Mouse (Mus musculus): ENCODE results near the gene Rtn4ip1.
"Not testable (repeated sequence)": the region's sequence is repeated elsewhere in the genome, so short reads cannot be mapped to it uniquely, and the experiment has no call there.

Rtn4ip1 gene

DNA sequence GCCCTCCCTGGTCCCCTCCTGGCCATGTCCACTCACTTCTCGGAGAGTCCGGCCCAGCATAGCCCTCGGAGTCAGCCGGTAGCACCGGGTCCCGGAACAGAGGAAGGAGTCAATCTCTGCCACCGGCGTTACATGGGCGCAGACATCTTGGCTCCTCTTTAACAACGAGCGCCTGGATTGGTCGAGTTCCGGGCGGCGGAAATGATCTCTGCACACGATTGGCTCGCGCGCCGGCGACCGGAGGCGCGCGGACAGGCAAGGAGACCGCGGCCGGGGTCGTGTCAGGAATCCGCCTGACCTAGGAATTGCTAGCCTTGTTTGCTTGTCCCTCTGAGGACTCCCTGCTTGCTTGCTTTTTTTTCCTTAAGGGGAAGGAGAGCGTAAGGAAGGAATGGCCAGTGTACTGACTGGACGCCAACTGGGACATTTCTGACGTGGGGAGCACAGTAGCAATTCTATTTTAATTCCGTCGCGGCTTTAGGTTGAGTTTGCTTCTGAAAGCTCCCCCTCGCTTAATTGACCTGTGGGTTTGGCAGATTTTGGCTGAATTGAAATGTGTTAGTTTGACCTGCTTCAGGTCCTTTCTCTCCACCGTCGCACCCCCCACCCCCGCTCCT is at the start of gene Rtn4ip1, which contains the start of gene Qrsl1:
TSS of gene Rtn4ip1 (plus strand) at position 230 of the 617 bp plus-strand sequence.
TSS of gene Qrsl1 (minus strand) at position 168 of the 617 bp plus-strand sequence.
- DNase-seq (ENCODE audit: low read depth, low spot score), result peak; percentile 97

DNA sequence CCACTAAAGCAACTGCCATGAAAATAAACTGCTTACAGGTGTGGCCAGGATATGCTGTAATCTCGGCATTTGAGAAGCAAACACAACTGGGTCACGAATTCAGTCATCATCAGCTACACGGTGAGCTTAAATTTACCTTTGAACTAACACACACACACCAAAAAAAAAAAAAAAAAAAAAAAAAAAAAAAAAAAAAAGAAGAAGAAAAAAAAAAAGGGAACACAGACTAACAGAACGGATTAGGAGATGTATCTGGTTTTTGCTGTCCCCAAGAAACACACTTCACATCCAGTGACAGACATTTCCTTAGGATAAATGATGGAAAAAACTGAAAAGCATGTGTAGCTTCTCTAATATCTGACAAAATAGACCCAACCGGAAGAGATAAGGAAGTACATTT is 49.7 kb upstream of the Rtn4ip1 start:
- DNase-seq (ENCODE audit: low read depth, low spot score), result no peak

DNA sequence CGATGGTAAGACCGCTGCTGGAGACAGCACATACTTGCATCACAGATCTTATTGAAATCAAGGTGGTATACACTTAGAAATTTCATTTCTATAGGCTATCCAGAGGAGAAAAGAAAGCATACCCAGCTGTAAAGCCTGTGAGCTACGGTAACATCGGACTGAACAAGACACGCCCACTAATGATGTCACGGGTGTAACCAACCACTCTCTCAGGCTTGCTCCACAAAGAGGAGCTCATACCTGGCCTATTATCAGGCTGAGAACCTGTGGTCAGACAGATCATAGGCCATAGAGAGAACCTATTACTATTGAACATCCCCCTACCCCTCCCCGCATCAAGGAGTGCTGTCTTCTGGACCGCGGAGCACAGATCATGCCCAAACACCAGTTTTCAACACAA is 45.7 kb upstream of the Rtn4ip1 start:
- DNase-seq (ENCODE audit: low read depth, low spot score), result no peak

DNA sequence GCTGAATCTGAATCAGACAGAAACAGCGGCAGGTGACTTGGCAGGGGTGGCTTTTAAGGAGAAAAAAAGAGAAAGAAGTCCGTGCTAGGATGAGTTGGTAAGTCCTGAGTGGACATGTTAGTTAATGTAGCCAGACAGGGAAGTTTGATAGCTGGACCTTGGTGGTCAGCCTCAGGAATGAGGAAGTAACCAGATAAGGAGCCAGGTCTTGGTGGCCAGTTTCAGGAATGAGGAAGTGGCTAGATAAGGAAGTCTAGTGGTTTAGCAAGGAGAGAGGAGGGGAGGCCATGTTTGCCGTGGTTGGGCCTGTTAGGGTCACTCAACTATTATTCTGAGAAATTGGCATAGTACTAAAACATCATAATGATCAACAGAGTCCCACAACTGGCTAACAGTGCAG is 45.3 kb upstream of the Rtn4ip1 start:
- peak; percentile 30 for DNase-seq (ENCODE audit: low read depth, low spot score)

DNA sequence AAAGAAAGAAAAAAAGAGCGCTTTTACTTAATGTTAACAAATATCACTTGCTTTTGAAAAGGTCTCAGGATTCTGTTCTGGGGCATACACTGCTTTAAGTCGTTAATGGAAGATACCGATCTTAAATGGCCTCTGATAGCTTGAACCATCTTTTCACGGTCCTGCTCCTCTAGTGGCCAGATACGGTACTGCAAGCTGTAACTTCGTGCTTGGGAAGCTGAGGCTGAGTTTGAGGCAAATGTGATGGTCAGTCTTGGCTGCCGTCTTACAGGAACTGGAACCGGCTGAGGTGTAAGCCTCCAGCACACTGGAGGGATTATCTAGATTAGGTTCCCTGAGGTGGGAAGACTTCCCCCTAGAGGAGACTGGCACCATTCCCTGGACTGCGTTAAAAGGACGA is 30.9 kb upstream of the Rtn4ip1 start:
- DNase-seq (ENCODE audit: low read depth, low spot score), result peak; percentile 17

DNA sequence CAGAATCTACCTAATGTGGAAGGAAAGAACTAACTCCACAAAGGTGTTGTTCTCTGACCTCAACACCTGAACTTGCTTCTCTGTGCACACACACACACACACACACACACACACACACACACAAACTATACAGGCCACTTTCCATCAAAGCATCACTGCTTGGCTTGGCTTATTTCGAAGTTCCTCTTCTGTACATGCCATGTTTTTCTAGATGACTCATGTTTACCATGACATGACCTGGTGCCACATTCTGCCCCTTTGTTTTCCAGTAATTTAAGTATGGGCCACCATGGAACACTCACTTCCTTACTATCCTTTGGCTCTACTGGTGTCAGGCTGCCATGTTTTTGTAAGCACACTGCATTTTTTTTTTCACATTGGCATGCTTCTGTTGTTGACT is 30.1 kb upstream of the Rtn4ip1 start:
- no peak for DNase-seq (ENCODE audit: low read depth, low spot score)

DNA sequence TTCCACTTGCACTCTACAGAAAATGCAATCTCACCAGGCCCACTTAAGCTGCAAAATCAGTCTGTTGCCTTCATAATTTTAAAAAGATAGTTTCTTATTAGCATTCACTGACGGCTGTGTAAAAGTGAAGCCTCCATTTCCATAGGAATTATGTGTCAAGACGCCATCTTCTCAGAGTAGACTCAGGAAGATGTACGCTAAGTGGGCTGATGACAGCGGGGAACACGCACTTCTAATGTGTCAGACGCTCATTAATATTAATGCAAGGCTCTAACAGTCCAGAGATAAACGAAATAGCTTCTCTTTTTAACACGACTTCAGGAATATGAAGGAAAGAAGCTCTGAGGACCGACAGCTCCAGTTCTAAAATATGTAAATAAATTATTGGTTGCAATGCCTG is 13.9 kb upstream of the Rtn4ip1 start:
- peak; percentile 14 for DNase-seq (ENCODE audit: low read depth, low spot score)

DNA sequence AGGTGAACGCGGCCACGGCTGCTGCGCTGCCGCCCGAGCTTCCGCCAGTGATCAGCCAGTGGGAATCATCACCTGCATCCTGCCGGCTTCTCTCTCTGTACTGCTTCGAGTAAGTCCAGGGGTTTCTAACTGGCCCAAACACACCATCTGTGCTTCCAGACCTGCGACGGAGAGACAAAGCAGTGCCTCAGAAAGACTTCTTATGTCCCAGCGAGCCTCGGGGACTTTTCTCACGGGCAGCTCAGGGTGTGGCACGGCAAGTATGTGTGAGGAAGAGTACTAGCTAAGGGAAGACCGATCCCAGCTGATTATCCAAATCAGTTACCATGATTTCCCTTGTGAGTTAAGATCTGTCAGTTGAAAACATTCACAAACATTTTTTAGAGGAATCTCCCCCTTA is 12.6 kb upstream of the Rtn4ip1 start:
- DNase-seq (ENCODE audit: low read depth, low spot score), result no peak

DNA sequence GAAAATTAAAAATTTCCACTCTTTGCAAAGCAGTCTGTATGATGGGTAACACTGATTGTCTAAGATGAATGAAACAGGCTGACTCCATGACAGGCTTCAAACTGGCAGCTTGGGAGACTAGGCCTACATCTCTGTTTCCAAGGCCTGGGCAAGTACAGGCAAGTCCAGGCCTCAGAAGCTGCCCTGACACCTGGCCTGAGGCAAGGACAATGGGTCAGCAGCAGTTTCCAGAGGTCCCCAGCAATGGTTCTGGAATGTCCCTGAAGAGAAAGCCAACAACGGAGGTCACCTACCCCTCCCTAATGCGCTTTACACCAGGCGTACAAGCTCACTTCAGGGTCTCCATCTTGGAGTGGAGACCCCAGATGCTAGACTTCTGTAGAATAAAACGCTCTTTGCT is 8.6 kb upstream of the Rtn4ip1 start:
- no peak for DNase-seq (ENCODE audit: low read depth, low spot score)

DNA sequence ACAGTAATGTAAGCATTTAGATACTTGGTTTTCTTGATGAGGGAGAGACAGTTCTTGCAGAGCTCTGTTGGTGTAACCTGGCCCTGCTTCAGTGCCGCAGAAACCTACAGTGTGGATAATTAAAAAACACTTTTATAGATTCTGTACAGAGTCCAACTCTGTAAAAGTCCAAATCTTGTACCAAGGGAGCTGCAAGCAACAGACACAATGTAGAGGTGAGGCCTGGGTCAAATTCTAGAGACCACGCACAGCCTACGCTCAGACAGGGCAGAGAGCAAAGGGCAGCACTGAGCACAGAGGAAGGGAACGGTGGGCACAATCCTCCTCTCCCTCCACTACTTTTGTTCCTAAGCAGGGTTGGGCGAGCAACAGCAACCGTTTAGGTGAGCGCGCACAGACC is 5.5 kb upstream of the Rtn4ip1 start:
- DNase-seq (ENCODE audit: low read depth, low spot score), result no peak

DNA sequence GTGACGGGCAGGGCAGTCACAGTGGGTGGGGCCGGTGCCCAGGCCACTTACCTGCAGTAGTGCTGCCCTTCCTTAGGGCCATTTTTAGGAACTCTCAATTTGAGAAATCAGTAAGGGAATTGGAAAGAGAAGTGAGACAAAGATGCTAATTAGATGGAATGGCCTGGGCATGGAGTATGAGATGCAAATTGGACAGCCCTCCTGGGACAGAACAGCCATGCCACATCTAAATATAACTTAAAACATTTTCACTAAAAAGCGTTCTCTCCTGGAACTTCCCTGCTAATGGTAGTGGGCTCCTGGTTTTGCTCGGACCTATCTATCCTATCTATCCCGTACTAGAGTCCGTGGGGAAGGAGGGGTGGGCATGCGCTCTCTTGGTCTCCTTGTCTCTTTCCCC is 3.3 kb upstream of the Rtn4ip1 start:
- DNase-seq (ENCODE audit: low read depth, low spot score), result no peak

DNA sequence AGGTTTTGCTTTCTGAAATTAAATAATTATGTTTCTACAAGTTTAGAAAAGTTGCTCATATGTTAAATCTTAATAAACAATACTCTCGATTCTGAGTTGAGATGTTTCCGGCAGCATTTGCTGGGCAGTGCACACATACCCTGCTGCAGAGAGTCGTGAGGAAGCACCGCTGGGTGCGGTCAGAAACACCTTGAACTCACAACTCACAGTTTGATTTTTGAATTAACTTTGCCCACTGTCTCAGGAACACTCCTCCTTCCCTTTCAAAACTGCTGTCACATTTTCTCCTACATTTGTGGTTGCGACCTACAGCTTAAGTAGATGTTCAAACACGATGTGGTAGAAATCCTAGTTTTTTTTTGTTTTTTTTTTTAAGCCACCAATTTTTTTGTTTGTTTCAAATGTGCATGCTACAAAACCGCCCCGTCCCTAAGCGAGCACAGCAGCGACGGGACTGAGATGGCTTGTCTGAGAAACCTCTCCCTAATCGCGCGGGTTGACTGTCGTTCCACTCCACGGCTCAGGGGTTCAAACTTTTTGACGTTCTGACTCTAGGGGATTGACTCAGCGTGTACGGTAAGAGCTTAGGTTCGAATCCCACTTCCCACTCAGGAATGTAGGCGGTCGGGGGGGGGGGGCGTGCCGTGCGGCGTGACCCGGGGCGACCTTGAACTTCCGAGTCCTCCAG is 580 bp upstream of the Rtn4ip1 start:
- DNase-seq (ENCODE audit: low read depth, low spot score), result no peak

DNA sequence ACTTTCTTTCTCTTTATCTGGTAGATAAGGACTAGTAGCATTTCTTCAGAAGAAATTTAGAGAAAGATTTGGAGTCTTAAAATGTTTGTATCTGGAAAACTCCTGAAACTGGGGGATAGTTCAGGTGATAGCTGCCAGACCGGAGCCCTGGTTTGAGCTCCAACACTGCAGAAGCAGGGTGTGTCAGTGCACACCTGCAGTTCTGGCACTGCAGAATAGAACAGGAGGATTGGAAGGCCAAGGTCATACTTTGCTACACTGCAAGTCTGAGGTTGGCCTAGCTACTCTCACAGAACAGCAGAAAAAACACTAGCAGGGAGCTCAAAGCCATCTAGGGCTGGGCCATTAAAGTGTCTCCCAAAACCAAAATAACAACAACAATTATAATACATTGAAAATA is 3.0 kb downstream of the Rtn4ip1 start:
- DNase-seq (ENCODE audit: low read depth, low spot score), result no peak

DNA sequence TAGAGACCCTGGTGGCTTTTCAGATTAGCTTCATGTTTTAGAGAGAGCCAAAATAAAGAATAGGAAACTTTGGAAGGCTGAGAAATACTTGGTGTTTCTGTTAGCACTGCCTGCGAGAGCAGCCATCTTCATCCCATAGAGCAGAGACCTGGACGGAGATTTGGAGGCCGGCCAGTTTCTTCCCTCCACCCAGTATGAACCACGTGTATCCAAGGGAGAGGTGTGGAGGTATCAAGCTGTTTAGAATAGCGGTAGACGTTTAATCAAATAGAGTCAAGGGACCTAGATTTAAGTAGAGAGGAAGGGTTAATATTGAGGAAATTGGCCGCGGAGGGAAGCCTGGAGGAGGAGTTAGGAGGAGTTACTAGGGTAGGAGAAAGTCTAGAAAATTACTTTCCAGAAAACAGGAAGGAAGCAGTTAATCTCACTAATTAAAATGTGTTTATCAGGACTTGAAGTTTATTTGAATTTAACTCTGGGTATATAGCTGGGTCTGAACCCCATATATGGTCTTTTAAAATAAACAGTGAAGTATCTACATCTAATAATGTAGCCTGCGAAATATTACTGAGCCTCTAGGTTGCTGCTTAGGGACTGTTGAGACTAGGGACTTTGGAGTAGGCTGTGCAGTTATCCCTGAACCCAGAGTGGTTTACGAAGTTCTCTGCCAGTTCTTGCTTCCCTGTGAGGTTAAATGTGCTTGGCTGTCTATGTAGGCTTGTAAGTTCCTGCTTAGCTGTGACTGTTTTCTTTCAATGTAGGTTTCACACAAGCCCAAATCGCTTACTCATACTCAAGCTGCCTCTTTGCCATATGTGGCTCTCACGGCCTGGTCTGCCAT is 8.6 kb downstream of the Rtn4ip1 start:
- DNase-seq (ENCODE audit: low read depth, low spot score), result peak; percentile 4

DNA sequence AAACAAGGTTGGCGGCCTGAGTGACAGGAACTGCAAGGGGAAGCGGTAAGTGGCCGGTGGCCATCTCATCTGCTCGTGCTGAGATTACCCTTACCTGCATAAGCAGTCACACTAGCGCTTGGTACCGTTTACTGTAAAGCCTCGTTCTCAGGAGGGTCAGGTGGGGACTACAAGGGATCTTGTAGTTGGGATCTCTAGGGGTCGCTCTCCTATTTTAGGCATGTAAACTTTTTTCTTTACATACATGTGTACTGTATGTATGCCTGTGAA is 9.2 kb downstream of the Rtn4ip1 start:
- no peak for DNase-seq (ENCODE audit: low read depth, low spot score)

DNA sequence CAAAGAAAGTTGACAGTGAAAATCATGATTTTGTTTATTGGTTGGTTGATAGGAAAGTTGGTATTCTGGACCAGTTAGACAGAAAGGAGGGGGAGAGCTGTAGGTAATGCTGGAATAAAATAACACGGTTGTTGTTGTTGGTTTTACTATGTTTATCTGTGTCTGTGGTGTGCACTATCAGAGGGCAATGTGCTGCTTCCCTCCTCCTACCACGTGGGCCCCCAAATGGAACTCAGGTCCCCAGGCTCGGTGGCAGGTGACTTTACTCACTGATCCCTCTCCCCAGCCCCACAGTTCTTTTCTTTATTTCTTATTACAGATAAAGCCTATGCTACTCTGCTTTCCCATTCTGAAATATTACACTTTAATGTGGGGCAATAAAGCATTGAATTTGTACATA is 10.6 kb downstream of the Rtn4ip1 start:
- no peak for DNase-seq (ENCODE audit: low read depth, low spot score)

DNA sequence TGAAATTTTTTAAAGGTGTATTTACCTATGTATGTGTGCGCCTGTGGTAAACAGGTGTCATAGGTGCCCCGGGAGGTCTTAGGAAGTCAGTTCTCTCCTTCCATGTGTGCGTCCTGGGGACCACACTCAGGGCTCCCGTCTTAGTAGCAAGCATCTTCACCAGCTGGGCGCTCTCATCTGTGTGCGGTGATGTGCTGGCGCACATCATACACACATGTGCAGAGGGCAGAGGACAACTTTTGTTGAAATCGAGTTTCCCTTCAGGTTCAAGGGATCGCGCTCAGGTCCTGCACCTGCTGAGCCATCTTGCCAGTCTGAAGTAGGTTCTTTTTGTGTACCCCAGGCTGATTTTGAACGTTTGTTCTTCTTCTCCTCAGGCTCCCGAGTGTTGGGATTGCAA is 14.6 kb downstream of the Rtn4ip1 start:
- no peak for DNase-seq (ENCODE audit: low read depth, low spot score)

DNA sequence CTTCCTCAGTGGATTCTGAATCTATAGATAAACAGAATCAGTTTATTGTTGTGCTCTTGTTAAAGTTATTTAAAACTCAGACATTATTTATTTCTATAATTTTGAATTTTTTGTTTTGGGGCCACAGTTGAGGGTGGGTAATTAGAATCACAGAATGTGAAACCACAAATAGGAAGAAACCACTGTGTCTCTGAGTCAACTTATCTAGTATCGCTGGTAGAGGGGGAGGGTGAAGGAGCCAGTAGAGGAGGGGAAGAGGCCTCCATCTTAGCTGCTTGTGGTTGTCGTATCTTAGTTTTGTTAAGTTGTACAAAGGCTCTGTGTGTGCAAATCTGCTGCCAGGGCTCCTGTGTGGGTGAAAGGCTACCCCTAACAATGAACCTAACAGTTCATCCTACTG is 15.1 kb downstream of the Rtn4ip1 start:
- DNase-seq (ENCODE audit: low read depth, low spot score), result no peak

DNA sequence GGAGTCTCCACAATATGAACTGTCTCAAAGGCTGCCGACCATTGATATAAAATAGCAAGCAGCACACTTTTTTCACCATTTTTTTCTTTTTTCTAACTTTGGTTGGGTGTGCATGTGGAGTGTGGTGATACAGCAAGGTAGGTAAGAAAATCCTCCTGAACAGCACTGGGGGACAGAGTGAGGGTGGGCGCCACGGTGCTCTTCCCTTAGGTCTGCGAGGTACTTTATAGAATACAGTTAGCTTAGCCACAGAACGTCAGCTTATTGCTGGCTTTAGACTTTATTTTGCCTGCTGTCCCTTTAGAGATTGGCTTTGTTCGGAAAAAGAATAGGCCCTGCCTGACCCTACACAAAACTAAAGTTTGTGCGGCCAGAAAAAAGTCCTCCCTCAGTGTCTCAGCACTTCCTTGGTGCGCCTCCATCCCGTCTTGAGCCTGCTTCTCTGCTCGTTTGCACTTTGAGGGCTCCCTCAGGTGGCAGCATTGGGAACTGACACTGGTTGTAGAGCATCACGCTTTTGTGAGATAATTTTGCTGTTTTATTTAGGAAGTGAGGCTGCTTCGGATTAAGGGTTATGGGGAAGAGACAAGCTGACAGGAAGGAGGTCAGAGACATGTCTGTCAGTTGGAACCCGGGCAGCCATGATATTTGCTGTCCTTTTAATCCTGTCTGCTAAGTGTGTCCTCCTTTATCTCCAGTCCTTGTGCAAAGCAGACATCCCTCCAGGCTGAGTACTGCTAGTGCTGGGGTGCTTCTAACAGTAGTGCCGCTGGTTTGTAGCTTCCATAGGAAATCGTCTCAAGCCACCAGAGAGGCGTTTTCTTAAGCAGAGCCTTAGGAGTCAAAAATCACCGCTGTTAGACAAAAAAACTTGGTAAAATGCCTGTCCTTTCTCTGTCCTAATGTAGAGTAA is 17.3 kb downstream of the Rtn4ip1 start:
- peak; percentile 79 for DNase-seq (ENCODE audit: low read depth, low spot score)

DNA sequence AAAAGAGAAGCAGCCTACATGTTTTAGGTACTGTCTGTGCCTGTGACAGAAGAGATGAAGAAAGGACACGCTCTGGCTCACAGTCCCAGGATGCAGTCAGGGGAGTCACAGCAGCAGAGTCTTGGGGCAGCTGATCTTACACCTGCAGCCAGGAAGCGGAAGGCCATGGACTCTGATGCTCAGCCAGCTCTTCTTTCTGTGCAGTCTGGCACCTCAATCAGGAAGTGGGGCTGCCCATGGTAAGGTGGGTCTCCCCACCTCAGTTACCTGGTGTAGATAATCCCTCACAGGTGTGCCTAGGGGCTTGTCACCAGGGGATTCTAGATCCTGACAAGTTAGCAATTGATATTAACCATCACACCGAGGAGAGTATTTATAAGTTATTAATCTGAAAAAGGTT is 21.5 kb downstream of the Rtn4ip1 start:
- DNase-seq (ENCODE audit: low read depth, low spot score), result no peak

DNA sequence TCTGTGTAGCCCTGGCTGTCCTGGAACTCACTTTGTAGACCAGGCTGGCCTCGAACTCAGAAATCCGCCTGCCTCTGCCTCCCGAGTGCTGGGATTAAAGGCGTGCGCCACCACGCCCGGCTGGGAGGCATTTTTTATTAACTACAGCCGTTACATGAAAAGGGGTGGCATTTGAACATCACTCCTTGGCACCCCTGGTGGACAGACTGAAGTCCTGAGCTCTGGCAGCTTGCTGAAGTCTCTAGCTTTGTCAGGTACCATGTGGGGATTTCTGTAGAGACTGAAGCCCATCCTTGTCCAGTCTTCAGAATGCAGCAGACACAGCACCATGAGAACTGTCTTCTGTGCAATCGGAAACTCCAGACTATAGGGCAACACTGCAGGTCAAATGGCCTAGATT is 24.2 kb downstream of the Rtn4ip1 start:
- not testable (repeated sequence) for DNase-seq (ENCODE audit: low read depth, low spot score)

DNA sequence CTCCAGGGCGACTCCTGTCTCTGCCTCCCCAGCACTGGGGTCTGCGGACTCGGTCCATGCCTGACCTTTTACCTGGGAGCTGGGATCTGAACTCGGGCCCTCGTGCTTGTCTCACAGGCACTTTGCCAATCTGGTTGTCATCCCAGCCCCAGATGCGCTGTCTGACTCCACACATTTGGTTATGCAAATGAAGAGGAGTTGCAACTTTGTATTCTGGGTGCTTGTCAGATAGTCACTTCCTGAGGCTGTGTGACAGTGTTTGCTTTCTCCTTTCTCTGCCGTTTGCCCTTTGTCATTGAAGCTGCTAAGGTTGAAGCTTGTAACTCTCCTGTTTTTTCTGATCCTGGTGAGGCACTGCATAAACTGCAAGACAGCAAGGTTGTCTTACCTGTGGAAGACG is 26.1 kb downstream of the Rtn4ip1 start:
- DNase-seq (ENCODE audit: low read depth, low spot score), result peak; percentile 5

Measured in brain, adult 2 months (tissue).